Mouse (Mus musculus): Measurements from ENCODE around the gene Casp8. TPM values are rescaled to one million over a fixed set of nuclear protein-coding genes. Genes with fewer than 3 reads are reported as not detected.

Gene Casp8
- polyA plus RNA-seq, 1 experiment from 2014 or later: 28.0 TPM

GRCm38 (mm10) chr1:58769136-58769535 lies 26.0 kb upstream of the Casp8 start:
- Histone ChIP-seq H3K9me3 (replicated peaks; ENCODE audit: low read length) (no peaks in the 10 kb centered on the region), H3K27me3 (ENCODE audit: insufficient read depth, low read length) (no peaks in the 10 kb centered on the region), H3K27ac (no peak overlapping the region), H3K4me3 (replicated peaks; ENCODE audit: low read depth, low read length) (no peak overlapping the region), H3K9ac (ENCODE audit: low read depth, low read length) (no peak overlapping the region), H3K4me2 (ENCODE audit: low read length) (no peak overlapping the region), H3K36me3 (ENCODE audit: insufficient read depth, low read length) (no peaks in the 10 kb centered on the region), H3K4me1 (replicated peaks; ENCODE audit: insufficient read depth, low read length) (no peaks in the 10 kb centered on the region)
- ATAC-seq (replicated peaks; ENCODE audit: low FRiP score, low read depth) (no peak), DNase-seq (ENCODE audit: low spot score) (no peak)
- no peak for TF ChIP-seq CTCF (IDR thresholded peaks at IDR 0.05; ENCODE audit: low read depth)

DNA sequence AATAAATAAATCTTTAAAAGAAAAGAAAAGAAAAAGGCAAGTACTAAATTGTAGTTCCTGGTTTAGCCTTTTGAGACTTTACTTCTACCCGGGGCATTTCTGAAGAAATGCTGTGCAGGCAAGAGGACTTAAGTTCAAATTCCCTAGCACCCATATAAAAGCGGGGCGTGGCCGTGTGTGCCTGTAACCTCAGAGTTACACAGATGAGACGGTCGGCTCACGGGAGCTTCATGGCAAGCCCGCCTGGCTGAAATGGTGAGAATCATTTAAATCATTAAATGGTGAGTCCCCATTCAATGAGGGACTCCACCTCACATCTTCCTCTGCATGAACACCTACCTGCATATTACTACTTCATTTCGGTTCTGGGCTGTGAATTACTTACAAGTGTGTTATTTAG lies 25.5 kb upstream of the Casp8 start:
- Histone ChIP-seq H3K4me3 (replicated peaks; ENCODE audit: low read depth, low read length) (no peak overlapping the region), H3K27me3 (ENCODE audit: insufficient read depth, low read length) (no peaks in the 10 kb centered on the region), H3K9ac (ENCODE audit: low read depth, low read length) (no peak overlapping the region), H3K27ac (no peak overlapping the region), H3K4me1 (replicated peaks; ENCODE audit: insufficient read depth, low read length) (no peaks in the 10 kb centered on the region), H3K36me3 (ENCODE audit: insufficient read depth, low read length) (no peaks in the 10 kb centered on the region), H3K4me2 (ENCODE audit: low read length) (no peak overlapping the region), H3K9me3 (replicated peaks; ENCODE audit: low read length) (no peaks in the 10 kb centered on the region)
- no peak for TF ChIP-seq CTCF (IDR thresholded peaks at IDR 0.05; ENCODE audit: low read depth)
- 59% methylated on average over 9 of the region's 9 CpGs for WGBS
- DNase-seq (ENCODE audit: low spot score) (no peak), ATAC-seq (replicated peaks; ENCODE audit: low FRiP score, low read depth) (no peak)

- H3K9me3 ChIP-seq (replicated peaks; ENCODE audit: low read length): no peaks in the 10 kb centered on the region
- WGBS: 28% methylated on average over 7 of the region's 7 CpGs
- H3K4me3 ChIP-seq (replicated peaks; ENCODE audit: low read depth, low read length): no peak overlapping the region
- no peaks in the 10 kb centered on the region for H3K4me1 ChIP-seq (replicated peaks; ENCODE audit: insufficient read depth, low read length)
- no peaks in the 10 kb centered on the region for H3K36me3 ChIP-seq (ENCODE audit: insufficient read depth, low read length)
- H3K27ac ChIP-seq: no peak overlapping the region
- TF ChIP-seq CTCF (IDR thresholded peaks at IDR 0.05; ENCODE audit: low read depth): peak; percentile 74
- H3K9ac ChIP-seq (ENCODE audit: low read depth, low read length): no peak overlapping the region
- DNase-seq (ENCODE audit: low spot score) (peak; percentile 69), ATAC-seq (replicated peaks; ENCODE audit: low FRiP score, low read depth) (no peak)
- no peaks in the 10 kb centered on the region for H3K27me3 ChIP-seq (ENCODE audit: insufficient read depth, low read length)
- peak overlapping the region; percentile 18; the same call in 1 of the 2 replicates for H3K4me2 ChIP-seq (ENCODE audit: low read length)
Observed at GRCm38 (mm10) chr1:58770111-58770720, 25.0 kb upstream of the Casp8 start.

DNA sequence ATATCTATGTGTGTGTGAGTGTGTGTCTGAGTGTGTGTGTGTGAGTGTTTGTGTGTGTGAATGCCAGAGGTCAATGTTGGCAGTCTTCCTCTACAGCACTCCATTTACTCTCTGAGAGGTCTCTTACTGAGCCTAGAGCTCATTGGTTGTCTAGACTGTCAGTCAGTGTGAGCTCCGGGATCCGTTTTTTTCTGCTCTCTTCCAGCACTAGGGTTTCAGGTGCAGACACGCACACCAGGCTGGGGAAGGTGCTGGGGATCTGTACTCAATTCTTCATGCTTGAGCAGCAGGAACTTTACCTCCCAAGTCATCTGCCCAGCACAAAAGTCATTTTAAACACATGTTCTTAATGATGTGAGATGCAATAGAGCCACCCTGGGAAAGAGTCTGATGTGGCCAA lies 23.1 kb upstream of the Casp8 start:
- no peak overlapping the region for H3K4me3 ChIP-seq (replicated peaks; ENCODE audit: low read depth, low read length)
- H3K9ac ChIP-seq (ENCODE audit: low read depth, low read length): no peak overlapping the region
- H3K27me3 ChIP-seq (ENCODE audit: insufficient read depth, low read length): no peaks in the 10 kb centered on the region
- no peaks in the 10 kb centered on the region for H3K36me3 ChIP-seq (ENCODE audit: insufficient read depth, low read length)
- no peak overlapping the region for H3K27ac ChIP-seq
- no peak for TF ChIP-seq CTCF (IDR thresholded peaks at IDR 0.05; ENCODE audit: low read depth)
- no peaks in the 10 kb centered on the region for H3K9me3 ChIP-seq (replicated peaks; ENCODE audit: low read length)
- no peak overlapping the region for H3K4me2 ChIP-seq (ENCODE audit: low read length)
- 69% methylated on average over 3 of the region's 3 CpGs for WGBS
- ATAC-seq (replicated peaks; ENCODE audit: low FRiP score, low read depth) (no peak), DNase-seq (ENCODE audit: low spot score) (no peak)
- H3K4me1 ChIP-seq (replicated peaks; ENCODE audit: insufficient read depth, low read length): no peaks in the 10 kb centered on the region

DNA sequence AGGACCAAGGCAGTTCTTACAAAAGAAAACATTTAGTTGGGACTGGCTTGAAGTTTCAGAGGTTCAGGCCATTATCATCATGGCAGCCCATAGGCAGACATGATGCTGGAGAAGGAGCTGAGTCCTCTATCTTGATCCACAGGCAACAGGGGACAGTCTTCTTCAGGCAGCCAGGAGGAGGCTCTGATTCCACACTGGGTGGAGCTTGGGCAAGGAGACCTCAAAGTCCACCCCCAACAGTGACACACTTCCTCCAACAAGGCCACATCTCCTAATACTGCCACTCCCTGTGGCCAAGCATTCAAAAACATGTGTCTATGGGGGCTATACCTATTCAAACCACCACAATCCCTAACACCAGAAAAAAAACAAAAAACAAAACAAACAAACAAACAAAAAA lies 21.9 kb upstream of the Casp8 start:
- DNase-seq (ENCODE audit: low spot score): no peak
- no peaks in the 10 kb centered on the region for H3K27me3 ChIP-seq (ENCODE audit: insufficient read depth, low read length)
- no peaks in the 10 kb centered on the region for H3K4me1 ChIP-seq (replicated peaks; ENCODE audit: insufficient read depth, low read length)
- no peak overlapping the region for H3K4me3 ChIP-seq (replicated peaks; ENCODE audit: low read depth, low read length)
- TF ChIP-seq CTCF (IDR thresholded peaks at IDR 0.05; ENCODE audit: low read depth): no peak
- no peaks in the 10 kb centered on the region for H3K9me3 ChIP-seq (replicated peaks; ENCODE audit: low read length)
- no peak overlapping the region for H3K9ac ChIP-seq (ENCODE audit: low read depth, low read length)
- no peak for ATAC-seq (replicated peaks; ENCODE audit: low FRiP score, low read depth)
- no peaks in the 10 kb centered on the region for H3K36me3 ChIP-seq (ENCODE audit: insufficient read depth, low read length)
- H3K4me2 ChIP-seq (ENCODE audit: low read length): no peak overlapping the region
- H3K27ac ChIP-seq: no peak overlapping the region

DNA sequence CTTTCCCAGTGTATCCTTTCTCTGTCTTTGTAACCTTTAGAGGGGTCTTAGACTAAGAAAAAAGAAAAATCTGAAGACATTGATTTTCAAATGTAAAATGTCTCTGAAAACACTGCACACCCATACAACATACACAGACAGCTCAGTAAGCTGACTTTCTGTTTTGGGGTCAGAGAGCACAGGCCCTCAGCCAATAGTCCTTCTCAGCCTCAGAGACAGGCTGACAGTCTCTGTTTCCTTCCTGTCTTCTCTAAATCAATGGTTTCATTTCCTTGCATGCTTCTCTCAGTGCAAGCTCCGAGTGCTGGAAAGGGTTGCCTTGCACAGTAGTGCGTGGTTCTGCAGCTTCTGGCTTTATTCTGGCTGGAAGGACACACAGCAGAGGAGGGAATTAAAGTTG lies 21.3 kb upstream of the Casp8 start:
- Histone ChIP-seq H3K36me3 (ENCODE audit: insufficient read depth, low read length) (no peaks in the 10 kb centered on the region), H3K4me2 (ENCODE audit: low read length) (no peak overlapping the region), H3K27ac (no peak overlapping the region), H3K4me1 (replicated peaks; ENCODE audit: insufficient read depth, low read length) (no peaks in the 10 kb centered on the region), H3K9me3 (replicated peaks; ENCODE audit: low read length) (no peaks in the 10 kb centered on the region), H3K4me3 (replicated peaks; ENCODE audit: low read depth, low read length) (no peak overlapping the region), H3K9ac (ENCODE audit: low read depth, low read length) (no peak overlapping the region), H3K27me3 (ENCODE audit: insufficient read depth, low read length) (no peaks in the 10 kb centered on the region)
- ATAC-seq (replicated peaks; ENCODE audit: low FRiP score, low read depth) (no peak), DNase-seq (ENCODE audit: low spot score) (peak; percentile 39)
- 52% methylated on average over 2 of the region's 2 CpGs for WGBS
- TF ChIP-seq CTCF (IDR thresholded peaks at IDR 0.05; ENCODE audit: low read depth): no peak

DNA sequence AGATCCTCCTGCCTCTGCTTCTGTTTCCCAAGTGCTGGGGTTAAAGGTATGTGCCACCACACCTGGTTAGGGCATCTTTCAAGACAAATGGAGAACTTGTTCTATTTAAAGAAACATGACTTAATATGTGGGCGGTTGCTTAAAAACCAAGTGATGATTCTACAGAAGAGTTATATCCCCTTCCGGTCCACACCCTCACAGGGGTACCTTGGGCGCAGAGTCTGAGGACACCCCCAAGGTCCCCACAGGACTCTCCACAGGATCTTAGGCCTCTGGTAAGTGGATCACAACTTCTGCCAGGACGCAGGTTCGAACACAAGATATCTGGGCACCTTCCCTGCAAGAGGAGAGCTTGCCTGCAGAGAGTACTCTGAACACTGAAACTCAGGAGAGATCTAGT lies 19.8 kb upstream of the Casp8 start:
- H3K4me2 ChIP-seq (ENCODE audit: low read length): no peak overlapping the region
- no peak overlapping the region for H3K4me3 ChIP-seq (replicated peaks; ENCODE audit: low read depth, low read length)
- H3K4me1 ChIP-seq (replicated peaks; ENCODE audit: insufficient read depth, low read length): no peaks in the 10 kb centered on the region
- no peak for ATAC-seq (replicated peaks; ENCODE audit: low FRiP score, low read depth)
- H3K27me3 ChIP-seq (ENCODE audit: insufficient read depth, low read length): no peaks in the 10 kb centered on the region
- H3K36me3 ChIP-seq (ENCODE audit: insufficient read depth, low read length): no peaks in the 10 kb centered on the region
- 97% methylated on average over 5 of the region's 5 CpGs for WGBS
- H3K27ac ChIP-seq: no peak overlapping the region
- no peaks in the 10 kb centered on the region for H3K9me3 ChIP-seq (replicated peaks; ENCODE audit: low read length)
- TF ChIP-seq CTCF (IDR thresholded peaks at IDR 0.05; ENCODE audit: low read depth): no peak
- no peak overlapping the region for H3K9ac ChIP-seq (ENCODE audit: low read depth, low read length)
- DNase-seq (ENCODE audit: low spot score): no peak
